Mouse (Mus musculus) stomach, postnatal 0 days (tissue): ENCODE measurements around the gene Plxnc1.

ENCODE experiments used
- CTCF ChIP-seq: IDR thresholded peaks from 2 replicates; pipeline ENCODE4 v1.5.1; 2016; ENCODE audit warnings: antibody characterized with exemption, low read depth, mild to moderate bottlenecking, moderate library complexity
- EP300 ChIP-seq: optimal IDR thresholded peaks from 2 replicates; pipeline ENCODE3; 2016; ENCODE audit warnings: antibody characterized with exemption

DNA sequence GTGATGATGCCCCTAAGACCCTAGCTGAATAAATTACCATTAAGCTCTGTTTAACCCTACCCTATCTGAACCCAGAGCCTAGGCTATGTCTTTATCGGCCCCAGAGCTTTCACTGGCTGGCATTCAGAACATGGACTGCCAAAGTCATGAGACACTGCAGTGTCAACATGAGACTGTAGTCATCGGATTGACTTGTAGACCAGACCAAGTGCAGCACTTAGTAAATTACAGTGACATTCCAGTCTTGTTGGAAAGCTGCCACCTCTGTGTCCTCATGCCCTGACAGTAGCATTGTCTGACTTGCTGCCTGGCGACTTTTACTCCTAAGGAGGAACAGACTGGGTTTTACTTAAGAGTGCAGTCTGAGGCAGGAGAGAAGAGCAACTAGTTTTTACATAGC lies 155.4 kb downstream of the Plxnc1 start:
- no peak for TF ChIP-seq CTCF
- no peak for TF ChIP-seq EP300
